Mouse (Mus musculus) forebrain, embryonic 16.5 days (tissue): ENCODE data around the gene Prickle4. TPM values are rescaled to one million over a fixed set of nuclear protein-coding genes. Genes with fewer than 3 reads are reported as not detected.

Source experiments
- ATAC-seq: fragments of 200-750 bp; cut with Nextera tagmentation; 2 replicates; pipeline ENCODE4 v1.8.0; 2017; ENCODE audit warnings: mild to moderate bottlenecking, moderate library complexity
- H3K27ac ChIP-seq: fragments of 300-500 bp; sonication (generic); 2 replicates; pipeline ENCODE4 v1.5.1; 2014; ENCODE audit warnings: low read length, control low read depth
- H3K27me3 ChIP-seq: fragments of 300-500 bp; sonication (generic); replicated peaks from 2 replicates; pipeline ENCODE4 v1.6.1; 2014; ENCODE audit warnings: low read length; ENCODE audit not compliant: control insufficient read depth, insufficient read depth
- H3K36me3 ChIP-seq: fragments of 300-500 bp; sonication (generic); 2 replicates; pipeline ENCODE4 v1.6.1; 2014; ENCODE audit not compliant: control insufficient read depth, insufficient read depth
- H3K4me1 ChIP-seq: fragments of 300-500 bp; sonication (generic); replicated peaks from 2 replicates; pipeline ENCODE4 v1.6.1; 2014; ENCODE audit warnings: low read length; ENCODE audit not compliant: control insufficient read depth, insufficient read depth
- H3K4me2 ChIP-seq: fragments of 300-500 bp; sonication (generic); 2 replicates; pipeline ENCODE4 v1.6.1; 2014; ENCODE audit warnings: mild to moderate bottlenecking, low read length, control low read depth
- H3K4me3 ChIP-seq: fragments of 300-500 bp; sonication (generic); replicated peaks from 2 replicates; pipeline ENCODE4 v1.5.1; 2014; ENCODE audit warnings: mild to moderate bottlenecking, low read length, control low read depth
- H3K9ac ChIP-seq: fragments of 300-500 bp; sonication (generic); replicated peaks from 2 replicates; pipeline ENCODE4 v1.6.1; 2014; ENCODE audit warnings: low read depth, low read length, control low read depth
- H3K9me3 ChIP-seq: fragments of 300-500 bp; sonication (generic); 2 replicates; pipeline ENCODE4 v1.6.1; 2016; ENCODE audit warnings: low read length; ENCODE audit not compliant: control insufficient read depth
- WGBS: fragments of 180-500 bp; shearing (Covaris S2); extraction: QIAGEN DNeasy Blood & Tissue Kit; methylation state at CpG from one replicate; pipeline ENCODE4 v1.1.7; 2014; 5-methylcytosine and 5-hydroxymethylcytosine counted together
- polyA plus RNA-seq: library from polyadenylated mRNA; unstranded; fragments of >200 nt; fragmentation: Nextera tagmentation; extraction: Ambion mirVana; gene quantifications from 2 replicates; pipeline ENCODE4 v1.2.1, GENCODE M21; 2015

Prickle4 gene
- polyA plus RNA-seq, 1 experiment from 2014 or later, result 0.54 TPM

GRCm38 (mm10) chr17:47736856-47737255, 42.3 kb upstream of the Prickle4 start, which contains the start of gene Tfeb:
Gene Tfeb, plus strand, starts transcription at chr17:47737030.
- ATAC-seq, result peak; percentile 91
- peaks cover 24% of the 10 kb centered on the region for H3K27me3 ChIP-seq
- no peaks in the 10 kb centered on the region for H3K36me3 ChIP-seq
- peak within 1 kb of the TSS; percentile 64 for H3K4me3 ChIP-seq
- H3K4me1 ChIP-seq, result peaks cover 18% of the 10 kb centered on the region
- H3K9ac ChIP-seq, result peak within 1 kb of the TSS; percentile 54
- H3K4me2 ChIP-seq, result peak within 1 kb of the TSS; percentile 96
- no peak within 1 kb of the TSS for H3K27ac ChIP-seq
- 0 out of 2 replicates have a peak, but pooled peaks cover 3% of the 10 kb centered on the region for H3K9me3 ChIP-seq
- under 1% methylated on average over 46 of the region's 47 CpGs for WGBS

GRCm38 (mm10) chr17:47735553-47736100, 41.1 kb upstream of the Prickle4 start:
- 76% methylated on average over 14 of the region's 14 CpGs for WGBS
- peaks cover 18% of the 10 kb centered on the region for H3K4me1 ChIP-seq
- H3K36me3 ChIP-seq, result no peaks in the 10 kb centered on the region
- H3K4me2 ChIP-seq, result no peak overlapping the region
- H3K9ac ChIP-seq, result no peak overlapping the region
- ATAC-seq, result no peak
- no peak overlapping the region for H3K27ac ChIP-seq
- 0 out of 2 replicates have a peak, but pooled peaks cover 3% of the 10 kb centered on the region for H3K9me3 ChIP-seq
- H3K4me3 ChIP-seq, result no peak overlapping the region
- H3K27me3 ChIP-seq, result peaks cover 24% of the 10 kb centered on the region

DNA sequence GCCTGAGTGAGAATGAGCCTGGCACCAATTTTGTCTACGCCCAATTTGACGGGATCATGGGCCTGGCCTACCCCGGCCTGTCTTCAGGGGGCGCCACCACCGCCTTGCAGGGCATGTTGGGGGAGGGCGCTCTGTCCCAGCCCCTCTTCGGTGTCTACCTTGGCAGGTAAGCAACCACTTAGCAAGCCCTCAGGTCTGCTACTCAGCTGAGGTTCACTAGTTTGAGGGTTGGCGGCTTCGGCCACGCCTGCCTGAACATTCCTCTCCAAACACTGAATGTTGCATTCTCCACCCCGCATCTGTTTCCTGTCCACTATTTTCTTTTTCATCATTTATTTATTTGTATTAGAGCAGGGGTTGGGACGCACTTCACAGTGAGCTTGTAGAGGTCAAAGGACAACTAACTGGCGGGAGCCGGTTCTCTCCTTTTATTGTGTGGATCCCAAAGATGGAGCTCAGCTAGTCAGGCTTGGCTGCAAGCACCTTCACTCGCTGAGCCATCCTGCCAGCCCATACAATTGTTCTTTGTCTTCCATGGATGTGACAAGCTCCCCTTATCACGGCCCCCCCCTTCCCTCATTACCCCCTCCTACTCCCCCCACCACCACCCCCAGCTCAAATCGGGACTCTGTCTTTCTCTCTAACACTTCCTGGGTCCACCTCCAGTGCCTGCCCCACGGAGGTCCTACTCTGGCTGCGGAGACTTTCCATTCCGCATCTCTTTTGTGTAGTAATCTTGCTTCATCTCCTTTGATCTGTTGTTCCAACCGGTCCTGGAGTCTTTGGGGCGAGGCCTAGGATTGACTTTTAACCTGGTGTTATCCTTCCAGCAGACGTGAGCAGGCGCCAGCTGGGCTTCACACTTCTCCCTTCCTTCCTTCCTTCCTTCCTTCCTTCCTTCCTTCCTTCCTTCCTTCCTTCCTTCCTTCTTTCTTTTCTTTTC, 36.4 kb upstream of the Prickle4 start:
- no peaks in the 10 kb centered on the region for H3K36me3 ChIP-seq
- ATAC-seq, result no peak
- no peaks in the 10 kb centered on the region for H3K9me3 ChIP-seq
- H3K27ac ChIP-seq, result no peak overlapping the region
- no peak overlapping the region for H3K4me2 ChIP-seq
- no peak overlapping the region for H3K4me3 ChIP-seq
- 48% methylated on average over 24 of the region's 24 CpGs for WGBS
- no peaks in the 10 kb centered on the region for H3K27me3 ChIP-seq
- no peaks in the 10 kb centered on the region for H3K4me1 ChIP-seq
- no peak overlapping the region for H3K9ac ChIP-seq

- Histone ChIP-seq H3K27ac (no peak within 1 kb of the TSS), H3K4me3 (no peak within 1 kb of the TSS), H3K9ac (no peak within 1 kb of the TSS), H3K36me3 (no peaks in the 10 kb centered on the region), H3K9me3 (no peaks in the 10 kb centered on the region), H3K4me1 (no peaks in the 10 kb centered on the region), H3K27me3 (no peaks in the 10 kb centered on the region), H3K4me2 (no peak within 1 kb of the TSS)
- WGBS, result 85% methylated on average over 11 of the region's 11 CpGs
- ATAC-seq, result no peak
Measured at GRCm38 (mm10) chr17:47726566-47726965, 32.0 kb upstream of the Prickle4 start, which contains the start of gene Pgc. Gene Pgc, plus strand, starts transcription at chr17:47726842.

- ATAC-seq, result no peak
- WGBS, result 80% methylated on average over 4 of the region's 4 CpGs
Measured at GRCm38 (mm10) chr17:47721183-47721582, 26.6 kb upstream of the Prickle4 start.

DNA sequence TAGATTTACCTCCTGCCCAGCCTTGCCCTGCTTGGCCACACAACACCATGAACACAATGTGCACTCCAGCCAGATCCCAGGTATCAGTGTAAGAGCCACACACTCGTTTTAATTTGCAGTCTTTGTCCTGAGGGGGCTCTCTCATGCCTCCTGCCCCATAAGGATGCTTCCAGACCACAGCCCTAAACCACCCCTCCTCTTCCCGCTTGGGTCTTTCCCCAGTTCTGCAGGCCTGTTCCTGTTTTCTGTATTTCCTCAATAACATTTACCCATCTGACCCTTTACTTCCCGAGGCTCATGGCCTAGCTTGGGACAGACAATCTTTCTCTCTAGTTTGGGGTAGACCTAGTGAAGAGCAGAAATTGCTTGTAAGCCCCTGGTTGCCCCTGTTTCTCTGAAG, 20.5 kb upstream of the Prickle4 start:
- WGBS, result 60% methylated on average over 3 of the region's 3 CpGs
- no peaks in the 10 kb centered on the region for H3K36me3 ChIP-seq
- H3K4me1 ChIP-seq, result no peaks in the 10 kb centered on the region
- ATAC-seq, result no peak
- H3K27me3 ChIP-seq, result no peaks in the 10 kb centered on the region
- H3K4me2 ChIP-seq, result no peak overlapping the region
- no peaks in the 10 kb centered on the region for H3K9me3 ChIP-seq
- no peak overlapping the region for H3K4me3 ChIP-seq
- H3K9ac ChIP-seq, result no peak overlapping the region
- H3K27ac ChIP-seq, result no peak overlapping the region

More at GRCm38 (mm10) chr17:47721183-47721582, 26.6 kb upstream of the Prickle4 start:
- Histone ChIP-seq H3K4me3 (no peak overlapping the region), H3K4me1 (no peaks in the 10 kb centered on the region), H3K4me2 (no peak overlapping the region), H3K27ac (no peak overlapping the region), H3K36me3 (no peaks in the 10 kb centered on the region), H3K9me3 (no peaks in the 10 kb centered on the region), H3K27me3 (no peaks in the 10 kb centered on the region), H3K9ac (no peak overlapping the region)

- no peaks in the 10 kb centered on the region for H3K9me3 ChIP-seq
- no peak overlapping the region for H3K4me3 ChIP-seq
- H3K4me2 ChIP-seq, result no peak overlapping the region
- no peak for ATAC-seq
- H3K27ac ChIP-seq, result no peak overlapping the region
- H3K36me3 ChIP-seq, result no peaks in the 10 kb centered on the region
- no peaks in the 10 kb centered on the region for H3K27me3 ChIP-seq
- 48% methylated on average over 9 of the region's 22 CpGs for WGBS
- H3K4me1 ChIP-seq, result no peaks in the 10 kb centered on the region
- no peak overlapping the region for H3K9ac ChIP-seq
Measured at GRCm38 (mm10) chr17:47712889-47713571, 18.5 kb upstream of the Prickle4 start.

DNA sequence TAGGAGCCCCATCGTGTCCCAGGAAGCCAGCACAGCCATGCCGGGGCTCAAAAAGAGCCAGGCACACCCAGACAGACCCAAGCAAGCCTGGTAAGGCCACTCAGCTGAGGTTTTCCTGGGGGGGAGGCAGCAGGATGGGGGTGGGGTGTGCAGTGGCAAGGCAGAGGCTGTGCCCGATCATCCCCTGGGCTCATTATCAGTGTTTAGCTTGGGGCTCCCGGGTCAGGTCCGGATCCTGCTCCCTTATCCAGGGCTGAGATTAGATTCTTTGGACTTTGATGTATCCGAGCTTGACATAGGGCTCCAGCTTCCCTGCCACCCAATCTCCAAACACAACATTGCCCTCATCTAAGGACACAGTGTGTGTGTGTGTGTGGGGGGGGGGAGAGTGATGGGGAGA, 17.3 kb upstream of the Prickle4 start:
- Histone ChIP-seq H3K27me3 (no peaks in the 10 kb centered on the region), H3K9me3 (no peaks in the 10 kb centered on the region), H3K36me3 (no peaks in the 10 kb centered on the region), H3K27ac (no peak overlapping the region), H3K4me1 (no peaks in the 10 kb centered on the region), H3K9ac (no peak overlapping the region), H3K4me2 (no peak overlapping the region), H3K4me3 (no peak overlapping the region)
- WGBS, result 69% methylated on average over 6 of the region's 6 CpGs
- no peak for ATAC-seq

DNA sequence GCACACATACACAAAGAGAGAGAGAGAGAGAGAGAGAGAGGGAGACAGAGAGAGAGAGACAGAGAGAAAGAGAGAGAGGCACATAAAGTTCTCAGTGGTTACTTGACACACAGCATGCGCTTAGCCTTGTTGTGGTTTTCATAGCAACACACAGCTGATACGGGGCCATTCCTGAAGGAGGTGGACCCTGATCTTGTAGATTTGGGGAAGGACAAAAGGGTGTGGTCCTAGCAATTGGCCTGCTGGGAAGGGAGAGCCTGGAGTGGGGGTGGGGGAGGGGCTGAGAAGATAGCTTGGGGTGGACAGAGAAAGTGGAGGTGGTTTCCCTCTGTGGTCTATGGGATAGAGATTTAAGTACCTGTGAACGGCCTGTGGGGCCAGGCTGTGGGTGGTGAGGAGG, 15.5 kb upstream of the Prickle4 start:
- 80% methylated on average over 3 of the region's 3 CpGs for WGBS
- H3K27ac ChIP-seq, result no peak overlapping the region
- H3K9ac ChIP-seq, result no peak overlapping the region
- H3K4me1 ChIP-seq, result no peaks in the 10 kb centered on the region
- H3K4me2 ChIP-seq, result no peak overlapping the region
- ATAC-seq, result no peak
- H3K36me3 ChIP-seq, result no peaks in the 10 kb centered on the region
- no peaks in the 10 kb centered on the region for H3K27me3 ChIP-seq
- no peak overlapping the region for H3K4me3 ChIP-seq
- no peaks in the 10 kb centered on the region for H3K9me3 ChIP-seq
